ENCODE assay signal across 8 mouse cellular contexts in the genomic region with DNA sequence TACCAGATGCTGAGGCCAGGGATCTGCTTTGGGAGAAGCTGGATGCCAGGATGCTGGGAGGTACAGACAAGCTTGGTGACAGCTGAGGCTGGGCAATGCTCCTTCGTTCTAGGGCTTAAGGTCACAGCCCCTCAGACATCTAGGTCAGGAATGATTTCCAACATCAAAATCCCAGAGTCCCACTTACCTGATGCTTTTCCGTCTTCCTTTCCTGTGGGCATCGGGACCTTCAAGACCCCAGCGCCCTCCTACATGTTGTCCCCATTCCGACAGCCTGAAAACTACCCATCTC. TPM values are rescaled to one million over a fixed set of nuclear protein-coding genes. Genes with fewer than 3 reads are reported as not detected.
A peak's percentile ranks its signal among the peaks of the same experiment; 100 is the strongest.
DNase-seq lines count a peak whose midpoint lies in the region; ATAC-seq and TF ChIP-seq lines count a peak whose summit lies in the region.

A gene (minus strand): TSS at position 283 of the 292 bp plus-strand sequence.

- no peak within 1 kb of the TSS for H3K27ac ChIP-seq in thymus, adult 2 months (ENCODE audit: control insufficient read depth, insufficient read depth, low read length)
- H3K27ac ChIP-seq in limb, embryonic 13.5 days = peak within 1 kb of the TSS; percentile 94
- no peak within 1 kb of the TSS for H3K27ac ChIP-seq in stomach, embryonic 15.5 days

- 0 out of 2 replicates have a peak, but pooled peaks cover 1% of the 10 kb centered on the region for H3K9me3 ChIP-seq in limb, embryonic 13.5 days
- no peaks in the 10 kb centered on the region for H3K9me3 ChIP-seq in stomach, embryonic 15.5 days

- H3K9ac ChIP-seq in limb, embryonic 13.5 days = peak within 1 kb of the TSS; percentile 73
- H3K9ac ChIP-seq in stomach, embryonic 15.5 days = peak within 1 kb of the TSS; percentile 4; the same call in 1 of the 2 replicates

- H3K27me3 ChIP-seq in thymus, adult 2 months (ENCODE audit: control insufficient read depth, insufficient read depth, low read length) = peaks cover 13% of the 10 kb centered on the region
- peaks cover 14% of the 10 kb centered on the region for H3K27me3 ChIP-seq in limb, embryonic 13.5 days
- H3K27me3 ChIP-seq in stomach, embryonic 15.5 days (replicated peaks) = peaks cover 23% of the 10 kb centered on the region

- H3K4me1 ChIP-seq in thymus, adult 2 months (replicated peaks; ENCODE audit: control insufficient read depth, insufficient read depth, low read length) = peaks cover 9% of the 10 kb centered on the region
- H3K4me1 ChIP-seq in limb, embryonic 13.5 days = peaks cover 68% of the 10 kb centered on the region
- peaks cover 15% of the 10 kb centered on the region; the same call in 1 of the 2 replicates for H3K4me1 ChIP-seq in stomach, embryonic 15.5 days

- ATAC-seq in limb, embryonic 13.5 days (ENCODE audit: low FRiP score, low read depth) = 0 out of 2 replicates have a peak, but pooled peaks have one; percentile 13
- ATAC-seq in stomach, embryonic 15.5 days (ENCODE audit: insufficient read depth, low FRiP score, low read depth) = no peak

- no peaks in the 10 kb centered on the region for H3K36me3 ChIP-seq in thymus, adult 2 months (ENCODE audit: control insufficient read depth, insufficient read depth, low read length)
- H3K36me3 ChIP-seq in limb, embryonic 13.5 days = no peaks in the 10 kb centered on the region
- no peaks in the 10 kb centered on the region for H3K36me3 ChIP-seq in stomach, embryonic 15.5 days

- DNase-seq in thymus, adult 2 months = no peak
- no peak for DNase-seq in thymus, postnatal 36 days
- no peak for DNase-seq in heart, adult 8-10 months (ENCODE audit: low spot score)
- no peak for DNase-seq in layer of hippocampus, postnatal 36 days
- no peak for DNase-seq in urinary bladder, postnatal 4 days (ENCODE audit: low spot score in 2 of 2)
- no peak for DNase-seq in frontal cortex, postnatal 25 days (ENCODE audit: low spot score in 2 of 2)

- TF ChIP-seq POLR2A in thymus, adult 2 months (IDR thresholded peaks at IDR 0.05; ENCODE audit: control insufficient read depth, extremely low read depth, insufficient read depth, low read length, poor library complexity) = no peak

- TF ChIP-seq CTCF in thymus, adult 2 months (IDR thresholded peaks at IDR 0.05; ENCODE audit: borderline replicate concordance, control insufficient read depth, extremely low read depth, insufficient read depth, low read length, poor library complexity) = no peak

- H3K4me3 ChIP-seq in thymus, adult 2 months (ENCODE audit: control insufficient read depth, insufficient read depth, low read length) = peak within 1 kb of the TSS; percentile 13
- H3K4me3 ChIP-seq in limb, embryonic 13.5 days = peak within 1 kb of the TSS; percentile 55
- H3K4me3 ChIP-seq in stomach, embryonic 15.5 days (replicated peaks) = peak within 1 kb of the TSS; percentile 43

- H3K4me2 ChIP-seq in limb, embryonic 13.5 days (replicated peaks) = peak within 1 kb of the TSS; percentile 76
- H3K4me2 ChIP-seq in stomach, embryonic 15.5 days = peak within 1 kb of the TSS; percentile 92

- 22% methylated on average over 5 of the region's 5 CpGs for WGBS in thymus, adult 2 months
- WGBS in limb, embryonic 13.5 days = 0% methylated on average over 5 of the region's 5 CpGs
- WGBS in stomach, embryonic 15.5 days = 4% methylated on average over 5 of the region's 5 CpGs

RNA-seq across cellular contexts. Expression of the gene that starts here (rescaled TPM):
- polyA plus RNA-seq in thymus, adult 2 months (2012; rRNA removed) = 3.7 and 4.0 TPM in 2 replicates
- 10 to 100 TPM; 20.8 to 31.1 (median 27.7) TPM for total RNA-seq in heart, adult 8-10 months (2022)
- 27.7 and 33.0 TPM in 2 replicates for polyA plus RNA-seq in limb, embryonic 13.5 days (2015; fragmentation: Nextera tagmentation; extraction: Ambion mirVana)
- 4.6 and 6.0 TPM in 2 replicates for polyA plus RNA-seq in stomach, embryonic 15.5 days (2015; fragmentation: Nextera tagmentation; extraction: Ambion mirVana)
- total RNA-seq in layer of hippocampus, postnatal 36 days (2021) = 1 to 10 TPM; 3.2 to 3.6 TPM

Comparison
In these comparisons a context has a peak if more than half of its experiments do, and no peak if none do; other contexts are left out.
1. RNA of the gene that starts here (total RNA-seq): 20.8 to 31.1 TPM in heart, adult 8-10 months; 3.2 to 3.6 TPM in layer of hippocampus, postnatal 36 days; every median in the first group is over 4 times any median in the second.
2. Peak in every context shown above with its lines, with median percentiles within 50 percentile points of each other: H3K4me3 ChIP-seq.